Mouse (Mus musculus) forebrain, postnatal 0 days (tissue): ENCODE results near the gene Tmem182. TPM values are rescaled to one million over a fixed set of nuclear protein-coding genes. Genes with fewer than 3 reads are reported as not detected.

Source experiments
- ATAC-seq: fragments of 200-750 bp; cut with Nextera tagmentation; 2 replicates; pipeline ENCODE4 v1.8.0; 2017; ENCODE audit warnings: mild to moderate bottlenecking, moderate library complexity
- DNase-seq: peaks from one replicate; pipeline ENCODE4 v3.0.0-alpha.2; 2015
- H3K27ac ChIP-seq: fragments of 300-500 bp; sonication (generic); 2 replicates; pipeline ENCODE4 v1.5.1; 2014; ENCODE audit warnings: low read depth, mild to moderate bottlenecking, antibody characterized with exemption, low read length, moderate library complexity, mixed read lengths
- H3K27me3 ChIP-seq: fragments of 300-500 bp; sonication (generic); 2 replicates; pipeline ENCODE4 v1.6.1; 2014; ENCODE audit warnings: mild to moderate bottlenecking, low read length, mixed read lengths; ENCODE audit not compliant: insufficient read depth
- H3K36me3 ChIP-seq: fragments of 300-500 bp; sonication (generic); 2 replicates; pipeline ENCODE4 v1.6.1; 2014; ENCODE audit warnings: mild to moderate bottlenecking, moderate library complexity; ENCODE audit not compliant: insufficient read depth
- H3K4me1 ChIP-seq: fragments of 300-500 bp; sonication (generic); 2 replicates; pipeline ENCODE4 v1.6.1; 2014; ENCODE audit warnings: antibody characterized with exemption; ENCODE audit not compliant: insufficient read depth
- H3K4me2 ChIP-seq: fragments of 300-500 bp; sonication (generic); 2 replicates; pipeline ENCODE4 v1.6.1; 2014; ENCODE audit warnings: low read depth, mild to moderate bottlenecking, moderate library complexity
- H3K4me3 ChIP-seq: fragments of 300-500 bp; sonication (generic); 2 replicates; pipeline ENCODE4 v1.5.1; 2014; ENCODE audit warnings: low read depth, low read length, mixed read lengths
- H3K9ac ChIP-seq: fragments of 300-500 bp; sonication (generic); 2 replicates; pipeline ENCODE4 v1.6.1; 2014; ENCODE audit warnings: mild to moderate bottlenecking
- H3K9me3 ChIP-seq: fragments of 300-500 bp; sonication (generic); 2 replicates; pipeline ENCODE4 v1.6.1; 2016; ENCODE audit warnings: low read length
- CTCF ChIP-seq: sonication (generic); IDR thresholded peaks from 2 replicates; pipeline ENCODE4 v1.5.1; 2016; ENCODE audit warnings: antibody characterized with exemption, control low read depth, low read depth
- WGBS: fragments of 180-500 bp; shearing (Covaris S2); extraction: QIAGEN DNeasy Blood & Tissue Kit; methylation state at CpG from one replicate; pipeline ENCODE4 v1.1.7; 2014; 5-methylcytosine and 5-hydroxymethylcytosine counted together
- polyA plus RNA-seq: library from polyadenylated mRNA; unstranded; fragments of >200 nt; fragmentation: Nextera tagmentation; extraction: Ambion mirVana; gene quantifications from 2 replicates; pipeline ENCODE4 v1.2.1, GENCODE M21; 2015
- total RNA-seq: library from RNA; depleted of rRNA; stranded (reverse); fragments of >200 nt; gene quantifications from 2 replicates; pipeline ENCODE4 v1.2.3, GENCODE M21; 2014; rRNA removed

The Tmem182 gene
- total RNA-seq (0.08 and 0.24 TPM in 2 replicates), polyA plus RNA-seq (0.13 and 0.27 TPM in 2 replicates)

DNA sequence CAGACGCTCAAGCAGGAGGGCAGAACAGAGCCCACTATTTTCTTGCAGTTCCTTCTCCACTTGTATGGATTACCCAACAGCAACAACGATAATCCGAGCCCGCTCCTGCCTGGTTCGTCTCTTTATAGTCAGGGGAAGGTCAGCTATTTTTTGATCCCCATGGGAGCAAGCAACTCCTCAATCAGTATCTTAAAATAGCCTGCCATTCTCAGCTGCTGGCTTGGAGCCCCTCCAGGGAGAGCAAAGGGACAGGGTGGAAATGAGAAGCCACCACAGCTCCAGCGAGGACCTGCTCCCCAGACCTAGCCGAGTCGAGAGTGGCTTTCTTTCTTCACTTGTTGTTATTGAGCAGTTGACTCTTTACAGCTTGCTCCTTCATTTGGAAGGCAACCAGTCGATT, at the start of gene Tmem182:
Tmem182 (plus strand) TSS at position 251 of the 400 bp plus-strand sequence.
- Histone ChIP-seq H3K4me2 (no peak within 1 kb of the TSS), H3K9ac (no peak within 1 kb of the TSS), H3K4me3 (no peak within 1 kb of the TSS), H3K36me3 (no peaks in the 10 kb centered on the region), H3K9me3 (no peaks in the 10 kb centered on the region), H3K4me1 (no peaks in the 10 kb centered on the region), H3K27me3 (no peaks in the 10 kb centered on the region), H3K27ac (no peak within 1 kb of the TSS)
- no peak for DNase-seq
- no peak for ATAC-seq
- 60% methylated on average over 9 of the region's 9 CpGs for WGBS
- no peak for TF ChIP-seq CTCF

DNA sequence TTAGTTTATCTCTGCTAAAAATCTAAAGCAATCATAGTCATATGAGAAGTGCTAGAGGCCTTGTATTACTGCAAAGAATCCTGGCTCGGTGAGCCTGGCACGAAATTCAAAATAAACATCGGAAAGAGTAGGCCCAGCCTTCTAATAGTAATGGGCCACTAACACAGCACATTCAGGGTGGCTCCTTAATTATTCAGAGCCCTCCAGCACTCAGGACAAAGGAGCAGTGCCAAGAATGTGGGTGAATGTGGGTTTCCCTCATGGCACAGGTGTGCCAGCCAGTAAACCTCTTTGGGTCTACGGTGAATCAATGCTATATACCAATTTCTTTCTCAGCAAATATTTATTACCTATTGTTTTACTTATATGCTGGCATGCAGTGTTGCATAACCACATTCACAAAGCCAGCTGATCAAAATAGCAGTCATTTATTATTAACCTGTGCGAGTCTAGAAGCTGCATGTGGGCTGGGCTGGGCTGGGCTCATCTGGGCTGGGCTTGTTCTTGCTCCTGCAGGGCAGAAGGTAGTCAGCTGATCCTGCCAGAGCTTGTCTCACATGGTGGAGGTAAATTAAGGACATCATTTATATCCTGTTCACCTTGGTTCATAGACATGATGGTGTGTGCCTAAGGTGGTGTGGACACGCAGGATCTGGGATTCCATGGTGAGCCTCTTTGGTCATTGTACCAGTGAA, 45.5 kb upstream of the Tmem182 start:
- Histone ChIP-seq H3K4me3 (no peak overlapping the region), H3K4me1 (no peaks in the 10 kb centered on the region), H3K4me2 (no peak overlapping the region), H3K36me3 (no peaks in the 10 kb centered on the region), H3K27me3 (no peaks in the 10 kb centered on the region), H3K9me3 (no peaks in the 10 kb centered on the region), H3K27ac (no peak overlapping the region), H3K9ac (no peak overlapping the region)
- TF ChIP-seq CTCF, result no peak
- ATAC-seq (no peak), DNase-seq (no peak)
- 72% methylated on average over 6 of the region's 6 CpGs for WGBS

- no peak for ATAC-seq
- no peak overlapping the region for H3K9ac ChIP-seq
- no peaks in the 10 kb centered on the region for H3K27me3 ChIP-seq
- no peaks in the 10 kb centered on the region for H3K9me3 ChIP-seq
- H3K36me3 ChIP-seq, result no peaks in the 10 kb centered on the region
- no peak overlapping the region for H3K4me3 ChIP-seq
- WGBS, result 33% methylated on average over 1 of the region's 1 CpGs
- peak; percentile 15; the same call in 1 of the 2 replicates for TF ChIP-seq CTCF
- no peaks in the 10 kb centered on the region for H3K4me1 ChIP-seq
- no peak for DNase-seq
- no peak overlapping the region for H3K4me2 ChIP-seq
- H3K27ac ChIP-seq, result no peak overlapping the region
Measured at GRCm38 (mm10) chr1:40764042-40764441, 41.4 kb upstream of the Tmem182 start.

GRCm38 (mm10) chr1:40764701-40765275, 40.6 kb upstream of the Tmem182 start:
- no peak overlapping the region for H3K9ac ChIP-seq

DNA sequence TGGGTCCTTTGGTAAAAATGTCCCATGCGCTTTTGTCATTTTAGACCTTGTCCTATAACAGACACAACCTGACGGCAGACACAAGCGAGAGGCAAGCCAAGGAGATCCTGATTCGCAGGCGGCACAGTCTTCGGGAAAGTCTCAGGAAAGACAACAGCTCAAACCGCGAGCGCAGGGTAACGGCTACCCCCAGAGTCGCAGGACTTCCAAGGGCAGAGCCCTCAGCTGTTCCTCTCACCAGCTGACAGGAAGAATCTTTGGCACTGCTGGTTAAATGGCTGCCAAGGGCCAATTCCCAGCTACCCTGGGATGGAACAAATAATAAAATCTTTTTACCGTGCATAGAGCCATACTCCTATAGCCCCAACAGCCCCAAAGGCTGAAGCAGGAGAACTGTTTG, 39.9 kb upstream of the Tmem182 start:
- Histone ChIP-seq H3K9me3 (no peaks in the 10 kb centered on the region), H3K27ac (no peak overlapping the region), H3K36me3 (no peaks in the 10 kb centered on the region), H3K27me3 (no peaks in the 10 kb centered on the region), H3K9ac (no peak overlapping the region), H3K4me2 (no peak overlapping the region), H3K4me1 (no peaks in the 10 kb centered on the region), H3K4me3 (no peak overlapping the region)
- DNase-seq, result no peak
- ATAC-seq, result no peak
- 88% methylated on average over 12 of the region's 12 CpGs for WGBS
- TF ChIP-seq CTCF, result no peak

More at GRCm38 (mm10) chr1:40764701-40765275, 40.6 kb upstream of the Tmem182 start:
- Histone ChIP-seq H3K27ac (no peak overlapping the region), H3K4me2 (no peak overlapping the region), H3K36me3 (no peaks in the 10 kb centered on the region), H3K4me1 (no peaks in the 10 kb centered on the region), H3K4me3 (no peak overlapping the region), H3K9me3 (no peaks in the 10 kb centered on the region), H3K27me3 (no peaks in the 10 kb centered on the region)
- 93% methylated on average over 15 of the region's 15 CpGs for WGBS
- ATAC-seq (no peak), DNase-seq (no peak)
- no peak for TF ChIP-seq CTCF

DNA sequence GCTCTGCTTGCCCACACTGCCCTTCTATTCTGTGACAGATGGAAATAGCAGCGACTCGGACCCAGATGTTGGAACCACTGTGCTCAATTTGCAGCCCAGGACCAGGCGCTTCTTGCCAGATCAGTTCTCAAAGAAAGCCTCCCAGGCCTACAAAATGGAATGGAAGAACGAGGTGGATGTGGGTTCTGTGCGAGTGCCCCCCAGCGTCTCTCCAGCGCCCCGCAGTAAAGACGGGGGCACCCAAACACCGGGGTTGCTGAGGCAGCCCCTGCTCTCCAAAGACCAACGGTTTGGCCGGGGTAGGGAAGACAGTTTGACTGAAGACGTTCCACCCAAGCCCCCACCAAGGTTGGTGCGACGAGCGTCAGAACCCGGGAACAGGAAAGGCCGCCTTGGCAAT, 37.8 kb upstream of the Tmem182 start:
- TF ChIP-seq CTCF, result no peak

GRCm38 (mm10) chr1:40768606-40769005, 36.8 kb upstream of the Tmem182 start:
- H3K4me2 ChIP-seq, result no peak overlapping the region
- no peak for ATAC-seq
- peak; percentile 52 for DNase-seq
- H3K9ac ChIP-seq, result no peak overlapping the region
- no peak overlapping the region for H3K4me3 ChIP-seq
- H3K27me3 ChIP-seq, result no peaks in the 10 kb centered on the region
- no peaks in the 10 kb centered on the region for H3K9me3 ChIP-seq
- no peak overlapping the region for H3K27ac ChIP-seq
- H3K4me1 ChIP-seq, result no peaks in the 10 kb centered on the region
- H3K36me3 ChIP-seq, result peaks cover 3% of the 10 kb centered on the region; the same call in 1 of the 2 replicates
- TF ChIP-seq CTCF, result peak; percentile 68
- 30% methylated on average over 6 of the region's 6 CpGs for WGBS

More for the DNA sequence above, 37.8 kb upstream of the Tmem182 start:
- DNase-seq (no peak), ATAC-seq (no peak)
- Histone ChIP-seq H3K4me3 (no peak overlapping the region), H3K4me2 (no peak overlapping the region), H3K9ac (no peak overlapping the region), H3K36me3 (no peaks in the 10 kb centered on the region), H3K27ac (no peak overlapping the region), H3K9me3 (no peaks in the 10 kb centered on the region), H3K4me1 (no peaks in the 10 kb centered on the region), H3K27me3 (no peaks in the 10 kb centered on the region)
- WGBS, result 89% methylated on average over 18 of the region's 18 CpGs
